Mouse (Mus musculus) midbrain, embryonic 16.5 days (tissue): ENCODE data around the gene Ank. TPM values are rescaled to one million over a fixed set of nuclear protein-coding genes. Genes with fewer than 3 reads are reported as not detected.

Experiments used
- ATAC-seq: fragments of 200-750 bp; cut with Nextera tagmentation; 2 replicates; pipeline ENCODE4 v1.8.0; 2017; ENCODE audit warnings: moderate TSS enrichment
- H3K27ac ChIP-seq: fragments of 300-500 bp; sonication (generic); 2 replicates; pipeline ENCODE4 v1.5.1; 2014; ENCODE audit warnings: mild to moderate bottlenecking, low read length, mixed read lengths
- H3K27me3 ChIP-seq: fragments of 300-500 bp; sonication (generic); 2 replicates; pipeline ENCODE4 v1.6.1; 2014; ENCODE audit warnings: low read depth, low read length, mixed read lengths; ENCODE audit not compliant: control insufficient read depth, insufficient read depth
- H3K36me3 ChIP-seq: fragments of 300-500 bp; sonication (generic); 2 replicates; pipeline ENCODE4 v1.6.1; 2014; ENCODE audit warnings: mild to moderate bottlenecking, low read length, moderate library complexity, mixed read lengths; ENCODE audit not compliant: control insufficient read depth, insufficient read depth
- H3K4me1 ChIP-seq: fragments of 300-500 bp; sonication (generic); 2 replicates; pipeline ENCODE4 v1.6.1; 2014; ENCODE audit warnings: mild to moderate bottlenecking, low read length, mixed read lengths; ENCODE audit not compliant: control insufficient read depth, insufficient read depth
- H3K4me2 ChIP-seq: fragments of 300-500 bp; sonication (generic); 2 replicates; pipeline ENCODE4 v1.6.1; 2014; ENCODE audit warnings: mild to moderate bottlenecking, low read length, mixed read lengths
- H3K4me3 ChIP-seq: fragments of 300-500 bp; sonication (generic); 2 replicates; pipeline ENCODE4 v1.5.1; 2014; ENCODE audit warnings: low read depth, mild to moderate bottlenecking, low read length, moderate library complexity, mixed read lengths
- H3K9ac ChIP-seq: fragments of 300-500 bp; sonication (generic); 2 replicates; pipeline ENCODE4 v1.6.1; 2014; ENCODE audit warnings: low read depth, low read length, mixed read lengths
- H3K9me3 ChIP-seq: fragments of 300-500 bp; sonication (generic); replicated peaks from 2 replicates; pipeline ENCODE4 v1.6.1; 2014; ENCODE audit warnings: mild to moderate bottlenecking, low read length, mixed read lengths; ENCODE audit not compliant: control insufficient read depth, poor library complexity, severe bottlenecking
- WGBS: fragments of 180-500 bp; shearing (Covaris S2); extraction: QIAGEN DNeasy Blood & Tissue Kit; methylation state at CpG from one replicate; pipeline ENCODE4 v1.1.7; 2014; 5-methylcytosine and 5-hydroxymethylcytosine counted together
- polyA plus RNA-seq: library from polyadenylated mRNA; unstranded; fragments of >200 nt; fragmentation: Nextera tagmentation; extraction: Ambion mirVana; gene quantifications from 2 replicates; pipeline ENCODE4 v1.2.1, GENCODE M21; 2015

Gene Ank
- polyA plus RNA-seq, 1 experiment from 2014 or later, result 15.7 TPM

DNA sequence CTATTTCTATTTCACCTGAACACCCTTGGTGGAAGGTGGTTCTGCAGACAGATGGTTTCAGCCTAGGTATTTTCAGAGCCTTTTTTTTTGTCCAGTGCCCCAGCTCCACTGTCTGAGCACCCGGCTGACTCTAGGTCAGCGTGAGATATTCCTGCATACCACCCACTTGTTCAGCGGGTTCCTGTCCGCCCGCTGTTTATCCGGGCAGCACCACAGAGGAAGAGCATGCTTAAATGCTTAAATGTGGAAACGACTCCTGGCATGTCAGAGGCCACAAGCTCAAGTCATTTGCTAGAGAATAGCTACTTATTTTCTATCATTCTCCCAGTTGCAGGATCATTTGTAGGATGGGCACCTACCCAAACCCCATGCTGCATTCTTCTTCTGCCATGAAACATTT lies 41.7 kb downstream of the Ank start:
- no peak overlapping the region for H3K27ac ChIP-seq
- no peak overlapping the region for H3K4me3 ChIP-seq
- H3K27me3 ChIP-seq, result no peaks in the 10 kb centered on the region
- 90% methylated on average over 7 of the region's 7 CpGs for WGBS
- no peaks in the 10 kb centered on the region for H3K9me3 ChIP-seq
- no peak overlapping the region for H3K9ac ChIP-seq
- H3K4me2 ChIP-seq, result no peak overlapping the region
- no peak for ATAC-seq
- H3K4me1 ChIP-seq, result no peaks in the 10 kb centered on the region; the same call in 1 of the 2 replicates
- H3K36me3 ChIP-seq, result no peaks in the 10 kb centered on the region

DNA sequence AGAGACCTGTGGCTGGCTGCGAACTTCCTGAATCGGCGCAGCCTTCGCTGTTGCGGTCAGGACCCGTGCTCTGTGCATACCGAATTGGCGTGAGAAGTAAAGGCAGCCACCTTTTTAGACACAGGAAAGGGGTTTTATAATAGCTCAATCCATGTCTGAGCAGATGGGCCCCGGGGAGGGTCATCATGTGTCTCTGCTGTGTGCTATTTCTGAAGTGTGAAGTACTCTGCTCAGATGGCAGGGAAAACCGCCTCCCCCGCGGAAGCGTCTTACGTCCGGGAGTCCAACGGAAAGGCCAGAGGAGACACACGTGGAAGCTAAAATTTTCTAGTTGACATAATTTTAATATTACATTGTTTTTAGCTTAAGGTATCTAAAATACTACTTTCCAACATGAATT lies 42.5 kb downstream of the Ank start:
- H3K4me3 ChIP-seq, result no peak overlapping the region
- H3K36me3 ChIP-seq, result no peaks in the 10 kb centered on the region
- ATAC-seq, result no peak
- no peak overlapping the region for H3K27ac ChIP-seq
- no peak overlapping the region for H3K4me2 ChIP-seq
- no peaks in the 10 kb centered on the region; the same call in 1 of the 2 replicates for H3K4me1 ChIP-seq
- H3K9me3 ChIP-seq, result no peaks in the 10 kb centered on the region
- H3K9ac ChIP-seq, result no peak overlapping the region
- no peaks in the 10 kb centered on the region for H3K27me3 ChIP-seq
- WGBS, result 95% methylated on average over 17 of the region's 17 CpGs

DNA sequence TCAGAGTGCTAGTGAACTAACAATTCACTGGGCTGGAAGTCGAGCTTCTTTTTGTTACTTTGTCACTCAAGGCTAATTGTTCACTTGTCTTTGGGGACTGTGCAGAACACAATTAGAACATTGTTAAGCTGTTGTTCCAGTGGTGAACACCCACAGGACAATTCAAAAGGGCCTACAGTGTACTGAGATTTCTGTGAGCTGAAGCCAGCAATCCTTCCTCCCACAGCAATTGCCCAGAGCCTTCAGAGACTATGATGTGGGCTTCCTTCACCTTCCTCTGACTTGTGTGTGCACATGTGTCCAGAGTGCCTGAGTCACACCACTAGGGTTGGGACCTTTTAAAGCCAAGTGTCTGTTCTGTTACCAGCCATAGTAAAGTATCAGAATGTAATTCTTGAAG lies 50.5 kb downstream of the Ank start:
- WGBS, result 28% methylated on average over 1 of the region's 1 CpGs
- H3K9ac ChIP-seq, result no peak overlapping the region

DNA sequence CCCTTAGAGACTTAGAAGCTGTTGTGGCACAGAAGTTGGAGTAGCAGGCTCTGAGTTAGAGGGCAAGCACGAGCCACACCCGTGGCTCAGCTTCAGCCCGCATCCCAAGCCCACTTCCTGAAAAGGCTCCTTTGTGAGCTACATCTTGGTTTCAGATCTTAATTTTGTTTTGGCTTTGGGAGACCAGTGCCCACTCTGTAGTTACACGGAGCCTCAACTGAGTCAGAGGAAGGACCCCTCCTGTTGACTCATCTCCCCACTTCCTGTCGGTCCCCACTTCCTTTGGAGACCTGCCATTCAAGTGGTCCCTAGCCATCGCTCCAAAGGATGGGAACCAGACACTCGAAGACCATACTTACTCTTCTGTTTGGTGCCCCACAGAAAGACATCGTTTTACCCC lies 51.5 kb downstream of the Ank start:
- no peak overlapping the region for H3K4me2 ChIP-seq
- H3K27ac ChIP-seq, result no peak overlapping the region
- no peaks in the 10 kb centered on the region for H3K27me3 ChIP-seq
- peaks cover 7% of the 10 kb centered on the region; the same call in 1 of the 2 replicates for H3K4me1 ChIP-seq
- H3K9ac ChIP-seq, result no peak overlapping the region
- no peak overlapping the region for H3K4me3 ChIP-seq
- ATAC-seq, result no peak
- no peaks in the 10 kb centered on the region; the same call in 1 of the 2 replicates for H3K9me3 ChIP-seq
- H3K36me3 ChIP-seq, result no peaks in the 10 kb centered on the region; the same call in 1 of the 2 replicates
- 86% methylated on average over 8 of the region's 8 CpGs for WGBS

More for the DNA sequence above, 50.5 kb downstream of the Ank start:
- Histone ChIP-seq H3K27ac (no peak overlapping the region), H3K4me2 (no peak overlapping the region), H3K27me3 (no peaks in the 10 kb centered on the region), H3K4me3 (no peak overlapping the region), H3K9me3 (no peaks in the 10 kb centered on the region; the same call in 1 of the 2 replicates), H3K4me1 (peaks cover 7% of the 10 kb centered on the region), H3K36me3 (no peaks in the 10 kb centered on the region; the same call in 1 of the 2 replicates)
- ATAC-seq, result no peak

DNA sequence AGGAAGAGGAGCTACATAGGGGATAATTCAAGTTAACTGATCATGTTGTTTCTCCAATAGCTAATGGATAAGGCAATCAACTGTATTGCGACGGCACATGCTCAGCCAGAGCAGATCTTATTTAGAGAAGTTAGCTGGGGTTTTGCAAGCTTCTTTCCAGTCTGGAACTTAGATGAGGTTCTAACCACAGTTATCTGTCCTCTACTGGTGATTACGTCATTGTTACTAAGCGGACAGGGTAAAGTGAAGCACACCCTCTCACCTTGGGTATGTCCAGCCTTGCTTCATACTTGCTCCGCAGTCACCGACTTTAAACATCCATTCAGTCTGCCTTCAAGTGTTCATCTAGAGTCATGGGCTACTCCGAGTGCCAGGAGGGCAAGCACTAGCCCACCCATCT lies 53.4 kb downstream of the Ank start:
- H3K36me3 ChIP-seq, result no peaks in the 10 kb centered on the region; the same call in 1 of the 2 replicates
- 98% methylated on average over 7 of the region's 7 CpGs for WGBS
- no peak overlapping the region for H3K27ac ChIP-seq
- no peak for ATAC-seq
- H3K9me3 ChIP-seq, result no peaks in the 10 kb centered on the region; the same call in 1 of the 2 replicates
- H3K4me2 ChIP-seq, result no peak overlapping the region
- no peak overlapping the region for H3K4me3 ChIP-seq
- no peaks in the 10 kb centered on the region for H3K27me3 ChIP-seq
- peaks cover 7% of the 10 kb centered on the region; the same call in 1 of the 2 replicates for H3K4me1 ChIP-seq
- no peak overlapping the region for H3K9ac ChIP-seq

DNA sequence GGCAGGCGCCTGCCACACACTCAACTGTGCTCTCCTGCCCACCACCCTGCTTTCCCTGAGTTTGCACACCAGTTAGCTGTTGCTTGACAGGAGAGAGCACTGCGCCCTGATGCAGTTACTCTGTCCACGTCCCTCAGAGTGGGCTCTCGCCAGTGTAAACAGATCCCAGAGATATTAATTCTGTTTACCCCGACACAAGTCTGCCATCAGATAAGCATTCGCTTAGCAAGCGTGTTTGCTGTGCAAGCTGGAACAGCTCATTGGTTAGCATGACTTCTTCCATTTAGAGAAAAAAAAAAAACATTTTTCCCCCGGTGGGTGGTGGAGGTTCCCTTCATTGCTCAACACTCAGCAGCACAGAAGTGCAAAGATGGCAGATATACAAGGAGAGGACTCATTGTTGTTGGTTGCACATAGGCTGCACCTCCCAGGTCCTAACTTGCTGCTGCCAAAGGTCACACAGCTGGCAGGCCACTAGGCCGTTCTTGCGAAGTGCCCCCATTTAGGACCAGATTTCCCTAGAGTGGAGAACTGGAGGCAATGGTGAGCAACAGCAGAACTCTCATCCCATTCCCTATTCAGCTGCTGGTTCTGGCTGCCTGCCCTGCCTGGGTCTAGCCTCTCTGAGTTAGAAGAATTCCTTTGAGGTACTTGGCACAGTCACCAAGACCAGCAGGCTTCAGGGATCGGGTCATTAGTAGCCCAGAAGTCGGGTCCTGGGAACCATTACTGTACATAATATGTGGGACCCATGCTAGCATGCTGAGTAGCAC lies 58.9 kb downstream of the Ank start:
- Histone ChIP-seq H3K9ac (no peak overlapping the region), H3K4me3 (no peak overlapping the region), H3K4me1 (no peaks in the 10 kb centered on the region), H3K27me3 (no peaks in the 10 kb centered on the region), H3K4me2 (no peak overlapping the region), H3K36me3 (no peaks in the 10 kb centered on the region), H3K27ac (no peak overlapping the region), H3K9me3 (no peaks in the 10 kb centered on the region)
- 84% methylated on average over 12 of the region's 12 CpGs for WGBS
- ATAC-seq, result 0 out of 2 replicates have a peak, but pooled peaks have one; percentile 21

DNA sequence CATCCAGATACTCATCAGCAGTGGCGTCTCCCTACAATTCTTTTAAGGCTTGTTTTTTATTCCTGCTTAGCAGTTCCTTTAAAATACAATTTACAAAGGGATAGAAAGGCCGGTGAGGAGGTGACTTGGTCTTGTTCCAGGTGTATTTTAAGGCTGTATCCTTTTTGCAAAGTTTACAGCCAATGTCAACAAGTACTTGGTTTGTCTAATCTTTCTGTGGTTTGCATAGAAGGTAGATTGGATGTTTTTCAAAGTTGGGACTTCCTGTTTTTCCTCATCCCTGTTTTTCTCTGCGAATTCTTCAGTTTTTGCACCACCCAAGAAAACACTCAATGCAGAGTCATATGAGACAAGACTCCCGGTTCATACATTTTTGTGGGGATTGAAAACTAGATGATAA lies 62.4 kb downstream of the Ank start:
- Histone ChIP-seq H3K36me3 (no peaks in the 10 kb centered on the region), H3K27me3 (no peaks in the 10 kb centered on the region), H3K4me1 (no peaks in the 10 kb centered on the region), H3K4me2 (no peak overlapping the region), H3K4me3 (no peak overlapping the region), H3K9me3 (no peaks in the 10 kb centered on the region), H3K9ac (no peak overlapping the region), H3K27ac (no peak overlapping the region)
- ATAC-seq, result no peak
- WGBS, result 81% methylated on average over 4 of the region's 4 CpGs

DNA sequence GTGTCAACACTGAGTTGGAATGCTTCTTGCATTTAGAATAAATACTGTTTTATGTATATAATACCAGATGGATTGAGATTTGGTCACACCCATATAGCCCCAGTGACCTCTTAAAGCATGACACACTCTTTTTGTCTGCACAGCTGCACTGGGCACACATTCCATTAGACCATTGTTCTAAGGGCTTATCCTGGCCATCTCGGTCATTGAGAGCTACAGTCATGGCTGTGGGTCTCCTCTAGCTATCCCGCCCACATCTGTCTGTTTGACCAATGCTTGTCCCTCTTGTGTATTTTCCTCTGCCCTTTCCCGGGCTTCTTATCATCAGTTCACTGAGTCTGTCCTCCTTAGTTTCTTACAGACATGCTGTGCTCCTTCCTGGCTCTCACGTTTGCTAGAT lies 63.5 kb downstream of the Ank start:
- 41% methylated on average over 4 of the region's 4 CpGs for WGBS
- ATAC-seq, result no peak
- no peaks in the 10 kb centered on the region for H3K27me3 ChIP-seq

DNA sequence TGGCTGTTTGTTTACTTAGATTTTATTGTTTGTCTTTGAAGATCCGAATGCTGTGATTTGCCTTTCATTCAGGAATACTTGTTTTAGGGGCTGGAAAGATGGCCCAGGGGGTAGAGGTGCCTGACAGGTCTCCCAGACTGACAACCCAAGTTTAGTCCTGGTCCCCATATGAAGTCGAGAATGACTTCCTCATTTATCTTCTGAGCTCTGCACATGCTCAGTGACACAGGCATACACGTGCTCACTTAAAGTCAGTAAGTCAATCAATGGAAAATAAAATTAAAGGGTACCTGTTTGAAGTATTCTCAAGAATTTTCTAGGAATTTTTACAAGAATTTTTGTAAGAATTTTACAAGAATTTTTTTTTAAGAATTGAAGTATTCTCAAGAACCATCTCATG lies 66.6 kb downstream of the Ank start:
- no peak for ATAC-seq
- no peak overlapping the region for H3K4me2 ChIP-seq
- 76% methylated on average over 3 of the region's 3 CpGs for WGBS
- no peaks in the 10 kb centered on the region for H3K36me3 ChIP-seq
- H3K4me1 ChIP-seq, result no peaks in the 10 kb centered on the region
- no peaks in the 10 kb centered on the region for H3K9me3 ChIP-seq
- H3K27me3 ChIP-seq, result no peaks in the 10 kb centered on the region
- H3K9ac ChIP-seq, result no peak overlapping the region
- no peak overlapping the region for H3K27ac ChIP-seq
- H3K4me3 ChIP-seq, result no peak overlapping the region

More for the DNA sequence above, 63.5 kb downstream of the Ank start:
- Histone ChIP-seq H3K4me1 (no peaks in the 10 kb centered on the region), H3K9ac (no peak overlapping the region), H3K4me2 (no peak overlapping the region), H3K27ac (no peak overlapping the region), H3K36me3 (no peaks in the 10 kb centered on the region), H3K9me3 (no peaks in the 10 kb centered on the region), H3K4me3 (no peak overlapping the region)
